Mouse (Mus musculus): ENCODE data around the gene Tmem175. TPM values are rescaled to one million over a fixed set of nuclear protein-coding genes. Genes with fewer than 3 reads are reported as not detected.

Tmem175 gene
- polyA plus RNA-seq, 1 experiment from 2014 or later, result 28.0 TPM

GRCm38 (mm10) chr5:108658611-108659010, 29.0 kb downstream of the Tmem175 start:
- H3K9me3 ChIP-seq (ENCODE audit: control insufficient read depth, low read length), result no peaks in the 10 kb centered on the region
- no peak overlapping the region for H3K27ac ChIP-seq (ENCODE audit: low read depth)
- no peak overlapping the region for H3K9ac ChIP-seq (ENCODE audit: low read length)
- no peaks in the 10 kb centered on the region for H3K27me3 ChIP-seq (replicated peaks; ENCODE audit: control insufficient read depth, insufficient read depth, low read length)
- no peak overlapping the region for H3K4me2 ChIP-seq (ENCODE audit: low read length)
- H3K4me1 ChIP-seq (replicated peaks; ENCODE audit: control insufficient read depth, insufficient read depth, low read length), result peaks cover 5% of the 10 kb centered on the region
- WGBS, result 95% methylated on average over 1 of the region's 1 CpGs
- H3K36me3 ChIP-seq (ENCODE audit: control insufficient read depth, insufficient read depth, low read length), result peaks cover 37% of the 10 kb centered on the region
- DNase-seq (ENCODE audit: low spot score) (no peak), ATAC-seq (replicated peaks; ENCODE audit: low FRiP score, low TSS enrichment, low read depth) (no peak)
- no peak overlapping the region for H3K4me3 ChIP-seq (ENCODE audit: low read depth, low read length)

DNA sequence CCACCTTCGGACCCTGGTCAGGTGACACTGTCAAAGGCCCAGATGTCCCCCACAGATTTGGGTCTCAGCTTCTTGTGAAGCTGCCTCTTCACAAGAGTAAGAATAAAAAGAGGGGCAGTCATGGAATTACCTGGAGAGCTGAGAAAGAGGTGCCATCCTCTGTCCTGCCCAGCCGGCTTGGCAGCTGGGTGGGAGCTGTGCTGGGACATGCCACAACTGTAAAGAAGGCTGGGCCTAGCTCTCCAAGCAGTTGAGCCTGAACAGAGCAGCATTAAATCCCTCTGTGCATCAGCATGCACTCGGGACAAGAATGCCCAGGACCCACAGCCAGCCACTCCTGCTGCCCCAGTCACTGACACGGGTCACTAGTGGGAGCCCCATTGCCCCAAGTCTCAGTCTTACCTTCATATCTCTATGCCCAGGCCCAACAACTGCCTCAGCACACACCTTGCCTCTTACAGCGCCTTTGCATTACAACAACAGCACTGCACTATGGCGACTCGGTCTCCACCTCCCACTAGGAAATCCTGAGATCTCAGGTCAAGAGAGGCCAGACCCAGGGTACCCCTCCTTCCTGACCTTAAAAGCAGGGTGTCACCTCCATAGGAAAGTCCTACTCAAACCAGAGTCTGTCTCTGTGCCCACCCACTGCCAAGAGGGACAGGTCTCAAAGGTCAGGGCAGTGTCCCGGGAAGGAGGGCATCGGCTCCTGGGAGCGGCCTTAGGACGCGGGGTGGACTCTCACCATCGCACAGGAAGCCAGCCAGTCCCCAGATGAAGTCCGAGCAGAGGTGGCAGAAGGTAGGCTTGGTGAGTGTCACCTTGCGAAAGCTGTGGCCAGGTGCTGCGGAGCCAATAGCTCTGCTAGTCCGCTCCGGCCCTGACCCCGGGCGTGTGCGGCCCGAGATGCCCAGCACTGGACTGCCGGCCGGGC, 30.4 kb downstream of the Tmem175 start, which contains the start of gene Idua:
TSS of gene Idua (plus strand) at position 634 of the 934 bp plus-strand sequence.
- H3K4me3 ChIP-seq (ENCODE audit: low read depth, low read length), result peak within 1 kb of the TSS; percentile 80
- ATAC-seq (replicated peaks; ENCODE audit: low FRiP score, low TSS enrichment, low read depth) (peak; percentile 63; the same call in 1 of the 2 replicates), DNase-seq (ENCODE audit: low spot score) (no peak)
- peak within 1 kb of the TSS; percentile 89 for H3K9ac ChIP-seq (ENCODE audit: low read length)
- WGBS, result 11% methylated on average over 24 of the region's 24 CpGs
- peaks cover 5% of the 10 kb centered on the region for H3K4me1 ChIP-seq (replicated peaks; ENCODE audit: control insufficient read depth, insufficient read depth, low read length)
- 0 out of 2 replicates have a peak, but pooled peaks cover 3% of the 10 kb centered on the region for H3K27me3 ChIP-seq (replicated peaks; ENCODE audit: control insufficient read depth, insufficient read depth, low read length)
- peaks cover 24% of the 10 kb centered on the region for H3K36me3 ChIP-seq (ENCODE audit: control insufficient read depth, insufficient read depth, low read length)
- H3K27ac ChIP-seq (ENCODE audit: low read depth), result no peak within 1 kb of the TSS
- no peaks in the 10 kb centered on the region for H3K9me3 ChIP-seq (ENCODE audit: control insufficient read depth, low read length)
- peak within 1 kb of the TSS; percentile 95 for H3K4me2 ChIP-seq (ENCODE audit: low read length)

DNA sequence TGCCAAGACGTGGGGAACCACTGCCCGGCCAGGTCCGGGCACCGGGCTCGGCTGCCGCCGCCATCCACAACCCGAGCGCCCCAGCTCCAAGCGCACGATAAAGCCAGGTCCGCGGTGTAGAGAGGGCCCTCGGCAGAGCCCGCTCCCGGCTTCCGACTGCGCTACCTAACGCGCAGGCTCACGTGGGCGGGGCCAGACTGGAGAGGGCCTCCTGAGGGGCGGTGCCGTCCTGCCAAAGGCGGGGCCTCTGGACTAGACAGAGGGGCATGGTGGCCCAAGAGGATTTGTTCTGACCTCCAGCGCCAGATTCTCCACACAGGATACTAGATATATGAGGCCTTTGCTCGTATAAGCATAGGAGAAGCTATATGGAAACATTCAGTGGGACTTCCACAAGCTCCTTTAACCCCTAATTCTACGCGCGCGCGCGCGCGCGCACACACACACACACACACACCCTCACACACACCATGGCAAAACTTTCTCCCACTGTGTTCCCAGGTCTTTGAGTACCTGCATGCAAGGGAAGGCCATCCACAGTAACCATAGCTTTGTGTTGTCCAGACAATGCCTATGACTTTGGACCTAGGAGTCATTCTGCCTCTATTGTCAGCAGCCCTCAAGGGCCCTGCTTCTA, 31.2 kb downstream of the Tmem175 start:
- peaks cover 5% of the 10 kb centered on the region for H3K4me1 ChIP-seq (replicated peaks; ENCODE audit: control insufficient read depth, insufficient read depth, low read length)
- WGBS, result 13% methylated on average over 36 of the region's 36 CpGs
- H3K4me2 ChIP-seq (ENCODE audit: low read length), result peak overlapping the region; percentile 95
- 0 out of 2 replicates have a peak, but pooled peaks cover 3% of the 10 kb centered on the region for H3K27me3 ChIP-seq (replicated peaks; ENCODE audit: control insufficient read depth, insufficient read depth, low read length)
- DNase-seq (ENCODE audit: low spot score) (peak; percentile 91), ATAC-seq (replicated peaks; ENCODE audit: low FRiP score, low TSS enrichment, low read depth) (peak; percentile 99)
- H3K9ac ChIP-seq (ENCODE audit: low read length), result peak overlapping the region; percentile 89
- no peaks in the 10 kb centered on the region for H3K9me3 ChIP-seq (ENCODE audit: control insufficient read depth, low read length)
- peaks cover 16% of the 10 kb centered on the region for H3K36me3 ChIP-seq (ENCODE audit: control insufficient read depth, insufficient read depth, low read length)
- H3K4me3 ChIP-seq (ENCODE audit: low read depth, low read length), result peak overlapping the region; percentile 80
- no peak overlapping the region for H3K27ac ChIP-seq (ENCODE audit: low read depth)

- DNase-seq (ENCODE audit: low spot score) (no peak), ATAC-seq (replicated peaks; ENCODE audit: low FRiP score, low TSS enrichment, low read depth) (no peak)
- H3K27me3 ChIP-seq (replicated peaks; ENCODE audit: control insufficient read depth, insufficient read depth, low read length), result 0 out of 2 replicates have a peak, but pooled peaks cover 3% of the 10 kb centered on the region
- H3K9me3 ChIP-seq (ENCODE audit: control insufficient read depth, low read length), result no peaks in the 10 kb centered on the region
- 0 out of 2 replicates have a peak, but pooled peaks cover under 1% of the 10 kb centered on the region for H3K36me3 ChIP-seq (ENCODE audit: control insufficient read depth, insufficient read depth, low read length)
- H3K9ac ChIP-seq (ENCODE audit: low read length), result no peak overlapping the region
- H3K4me2 ChIP-seq (ENCODE audit: low read length), result no peak overlapping the region
- no peak overlapping the region for H3K4me3 ChIP-seq (ENCODE audit: low read depth, low read length)
- 85% methylated on average over 4 of the region's 4 CpGs for WGBS
- peaks cover 5% of the 10 kb centered on the region for H3K4me1 ChIP-seq (replicated peaks; ENCODE audit: control insufficient read depth, insufficient read depth, low read length)
- no peak overlapping the region for H3K27ac ChIP-seq (ENCODE audit: low read depth)
Measured at GRCm38 (mm10) chr5:108662772-108663171, 33.2 kb downstream of the Tmem175 start.

GRCm38 (mm10) chr5:108665066-108665465, 35.5 kb downstream of the Tmem175 start:
- no peak overlapping the region for H3K27ac ChIP-seq (ENCODE audit: low read depth)
- H3K4me1 ChIP-seq (replicated peaks; ENCODE audit: control insufficient read depth, insufficient read depth, low read length), result peaks cover 10% of the 10 kb centered on the region
- WGBS, result 43% methylated on average over 3 of the region's 3 CpGs
- DNase-seq (ENCODE audit: low spot score), result no peak
- no peak overlapping the region for H3K9ac ChIP-seq (ENCODE audit: low read length)
- no peaks in the 10 kb centered on the region for H3K36me3 ChIP-seq (ENCODE audit: control insufficient read depth, insufficient read depth, low read length)
- H3K27me3 ChIP-seq (replicated peaks; ENCODE audit: control insufficient read depth, insufficient read depth, low read length), result 0 out of 2 replicates have a peak, but pooled peaks cover 3% of the 10 kb centered on the region
- H3K4me2 ChIP-seq (ENCODE audit: low read length), result no peak overlapping the region
- ATAC-seq (replicated peaks; ENCODE audit: low FRiP score, low TSS enrichment, low read depth), result no peak
- no peak overlapping the region for H3K4me3 ChIP-seq (ENCODE audit: low read depth, low read length)
- no peaks in the 10 kb centered on the region for H3K9me3 ChIP-seq (ENCODE audit: control insufficient read depth, low read length)

DNA sequence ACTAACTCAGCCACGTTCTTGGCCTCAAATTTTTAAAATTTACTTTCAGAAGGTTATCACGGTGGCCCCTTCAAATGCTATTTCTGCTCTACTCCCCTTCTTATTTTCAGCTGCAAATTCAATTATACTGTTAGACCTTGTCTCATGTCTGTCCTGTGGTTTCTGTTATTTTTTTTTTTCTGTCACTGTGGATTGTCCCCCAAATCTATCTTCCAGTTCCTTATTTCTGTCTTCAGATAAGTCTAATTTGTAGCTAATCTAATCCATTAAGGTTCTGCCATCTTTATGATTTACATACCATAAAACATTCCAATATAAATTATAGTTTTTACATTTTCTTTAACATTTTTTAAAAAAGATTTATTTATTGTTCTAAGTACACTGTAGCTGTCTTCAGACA, 37.8 kb downstream of the Tmem175 start:
- WGBS, result 73% methylated on average over 2 of the region's 2 CpGs
- Histone ChIP-seq H3K4me1 (replicated peaks; ENCODE audit: control insufficient read depth, insufficient read depth, low read length) (peaks cover 10% of the 10 kb centered on the region), H3K9me3 (ENCODE audit: control insufficient read depth, low read length) (no peaks in the 10 kb centered on the region), H3K27ac (ENCODE audit: low read depth) (no peak overlapping the region), H3K4me2 (ENCODE audit: low read length) (no peak overlapping the region), H3K4me3 (ENCODE audit: low read depth, low read length) (no peak overlapping the region), H3K9ac (ENCODE audit: low read length) (no peak overlapping the region), H3K27me3 (replicated peaks; ENCODE audit: control insufficient read depth, insufficient read depth, low read length) (0 out of 2 replicates have a peak, but pooled peaks cover 3% of the 10 kb centered on the region), H3K36me3 (ENCODE audit: control insufficient read depth, insufficient read depth, low read length) (peaks cover 10% of the 10 kb centered on the region)
- no peak for DNase-seq (ENCODE audit: low spot score)
- no peak for ATAC-seq (replicated peaks; ENCODE audit: low FRiP score, low TSS enrichment, low read depth)

DNA sequence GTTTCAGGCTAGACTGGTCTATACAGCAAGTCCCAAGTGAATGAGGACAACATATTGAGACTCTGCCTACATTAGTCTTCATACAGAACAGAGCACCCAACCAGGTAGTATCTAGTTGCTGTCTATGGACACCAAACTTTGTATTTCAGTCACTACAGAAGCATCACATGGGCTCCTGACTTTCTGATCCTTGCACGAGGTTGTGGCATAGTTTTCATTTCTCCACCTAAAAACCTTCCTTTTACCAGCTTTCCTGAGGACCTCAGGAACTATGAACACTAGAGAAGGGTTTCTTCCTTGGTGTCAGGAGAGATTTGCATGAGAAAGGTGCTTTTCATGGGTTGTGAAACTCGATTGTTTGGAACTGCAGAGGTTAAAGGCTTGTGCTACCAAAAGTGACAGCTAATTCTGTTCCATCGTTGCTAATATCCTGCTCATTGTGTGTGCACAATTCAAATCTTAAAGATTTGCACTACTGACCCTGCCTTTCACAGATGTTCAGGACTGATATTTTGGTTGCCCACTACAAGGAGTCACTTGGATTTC, 38.9 kb downstream of the Tmem175 start:
- H3K4me1 ChIP-seq (replicated peaks; ENCODE audit: control insufficient read depth, insufficient read depth, low read length), result peaks cover 10% of the 10 kb centered on the region
- H3K27ac ChIP-seq (ENCODE audit: low read depth), result peak overlapping the region; percentile 86
- H3K36me3 ChIP-seq (ENCODE audit: control insufficient read depth, insufficient read depth, low read length), result peaks cover 14% of the 10 kb centered on the region
- 14% methylated on average over 3 of the region's 3 CpGs for WGBS
- H3K9ac ChIP-seq (ENCODE audit: low read length), result peak overlapping the region; percentile 70
- 0 out of 2 replicates have a peak, but pooled peaks cover 3% of the 10 kb centered on the region for H3K27me3 ChIP-seq (replicated peaks; ENCODE audit: control insufficient read depth, insufficient read depth, low read length)
- peak overlapping the region; percentile 56 for H3K4me2 ChIP-seq (ENCODE audit: low read length)
- H3K4me3 ChIP-seq (ENCODE audit: low read depth, low read length), result peak overlapping the region; percentile 58
- no peak for ATAC-seq (replicated peaks; ENCODE audit: low FRiP score, low TSS enrichment, low read depth)
- DNase-seq (ENCODE audit: low spot score), result no peak
- H3K9me3 ChIP-seq (ENCODE audit: control insufficient read depth, low read length), result no peaks in the 10 kb centered on the region
